In the genomic region with DNA sequence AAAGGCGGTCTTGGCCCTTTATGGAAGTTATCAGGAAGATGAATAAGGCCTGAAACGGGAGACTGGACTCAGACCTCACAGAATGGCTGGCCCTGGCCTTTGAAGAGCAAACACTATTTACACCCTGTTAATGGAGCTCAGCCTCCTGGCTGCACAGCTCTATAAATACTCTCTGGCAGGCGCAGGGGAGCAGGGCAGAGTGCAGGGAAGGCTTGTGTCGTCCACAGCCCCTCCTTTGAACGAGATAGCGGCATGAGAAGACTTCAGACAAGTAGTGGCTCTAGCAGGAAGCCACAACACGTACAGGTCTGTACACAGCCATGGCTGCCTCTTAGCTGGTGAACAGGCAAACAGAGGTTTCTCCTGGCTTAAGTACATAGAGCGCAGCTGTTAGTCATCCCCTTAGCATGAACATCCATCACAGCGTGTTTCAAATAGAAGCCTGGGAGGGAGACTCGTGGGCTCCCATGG, we compare ENCODE assay signal across 9 mouse cellular contexts.
A peak's percentile ranks its signal among the peaks of the same experiment; 100 is the strongest.
DNase-seq lines count a peak whose midpoint lies in the region; ATAC-seq and TF ChIP-seq lines count a peak whose summit lies in the region.
"Had no signal": no experiment of that assay in that cellular context is flagged by ENCODE, and none has a peak within 500 bp of the region (broad histone marks: within the 10 kb centered on the region; RNA-seq: fewer than 3 reads in every experiment).

No protein-coding gene starts in this region.

- H3K27ac ChIP-seq in heart, embryonic 12.5 days (ENCODE audit: poor library complexity, severe bottlenecking) = peak overlapping the region; percentile 49; the same call in 1 of the 2 replicates
- H3K27ac ChIP-seq in heart, adult 2 months = no peak overlapping the region
- peak overlapping the region; percentile 58 for H3K27ac ChIP-seq in heart, embryonic 13.5 days (replicated peaks)
- H3K27ac ChIP-seq in midbrain, embryonic 13.5 days = peak overlapping the region; percentile 19; the same call in 1 of the 2 replicates

- H3K36me3 ChIP-seq in heart, embryonic 12.5 days = no peaks in the 10 kb centered on the region
- no peaks in the 10 kb centered on the region for H3K36me3 ChIP-seq in heart, adult 2 months (ENCODE audit: control insufficient read depth, insufficient read depth, low read length)
- H3K36me3 ChIP-seq in heart, embryonic 13.5 days = no peaks in the 10 kb centered on the region
- H3K36me3 ChIP-seq in midbrain, embryonic 13.5 days = no peaks in the 10 kb centered on the region

- TF ChIP-seq CTCF in heart, adult 2 months (IDR thresholded peaks at IDR 0.05) = no peak

- H3K9ac ChIP-seq in heart, embryonic 12.5 days = no peak overlapping the region
- H3K9ac ChIP-seq in heart, adult 2 months (ENCODE audit: low read depth, low read length) = no peak overlapping the region
- peak overlapping the region; percentile 53; the same call in 1 of the 2 replicates for H3K9ac ChIP-seq in heart, embryonic 13.5 days
- no peak overlapping the region for H3K9ac ChIP-seq in midbrain, embryonic 13.5 days (replicated peaks)

- no peak for TF ChIP-seq POLR2A in heart, adult 2 months (IDR thresholded peaks at IDR 0.05; ENCODE audit: insufficient read depth, low read depth, low read length)

- no peaks in the 10 kb centered on the region for H3K79me2 ChIP-seq in heart, adult 2 months (replicated peaks; ENCODE audit: control insufficient read depth, insufficient read depth, low read length)

- H3K27me3 ChIP-seq in heart, embryonic 12.5 days (replicated peaks) = peaks cover 9% of the 10 kb centered on the region; the same call in 1 of the 2 replicates
- no peaks in the 10 kb centered on the region for H3K27me3 ChIP-seq in heart, adult 2 months (ENCODE audit: control insufficient read depth, insufficient read depth, low read length)
- no peaks in the 10 kb centered on the region for H3K27me3 ChIP-seq in heart, embryonic 13.5 days (replicated peaks)
- peaks cover 21% of the 10 kb centered on the region; the same call in 1 of the 2 replicates for H3K27me3 ChIP-seq in midbrain, embryonic 13.5 days

- peaks cover 19% of the 10 kb centered on the region for H3K4me1 ChIP-seq in heart, embryonic 12.5 days (replicated peaks)
- H3K4me1 ChIP-seq in heart, adult 2 months (ENCODE audit: control insufficient read depth, insufficient read depth, low read length) = 0 out of 2 replicates have a peak, but pooled peaks cover 1% of the 10 kb centered on the region
- peaks cover 16% of the 10 kb centered on the region for H3K4me1 ChIP-seq in heart, embryonic 13.5 days
- peaks cover 11% of the 10 kb centered on the region for H3K4me1 ChIP-seq in midbrain, embryonic 13.5 days (replicated peaks)

- no peaks in the 10 kb centered on the region for H3K9me3 ChIP-seq in heart, embryonic 12.5 days (replicated peaks)
- 0 out of 2 replicates have a peak, but pooled peaks cover 5% of the 10 kb centered on the region for H3K9me3 ChIP-seq in heart, embryonic 13.5 days
- H3K9me3 ChIP-seq in midbrain, embryonic 13.5 days = no peaks in the 10 kb centered on the region

- no peak for DNase-seq in heart, adult 2 months
- DNase-seq in adipocyte (ENCODE audit: low spot score) = peak; percentile 48
- DNase-seq in cerebellum, adult 11-12 months = no peak
- DNase-seq in cerebellum, postnatal 36 days = no peak
- DNase-seq: kidney, postnatal 25 days had no signal

- WGBS in heart, embryonic 12.5 days = 21% methylated on average over 10 of the region's 10 CpGs
- WGBS in heart, adult 2 months = 33% methylated on average over 10 of the region's 10 CpGs
- 22% methylated on average over 10 of the region's 10 CpGs for WGBS in heart, embryonic 13.5 days
- WGBS in midbrain, embryonic 13.5 days = 48% methylated on average over 10 of the region's 10 CpGs

- ATAC-seq in heart, embryonic 12.5 days (ENCODE audit: insufficient number of reproducible peaks, low FRiP score) = no peak
- no peak; the same call in 1 of the 2 replicates for ATAC-seq in heart, embryonic 13.5 days (ENCODE audit: extremely low read depth, insufficient number of reproducible peaks, low FRiP score, low TSS enrichment)
- ATAC-seq in midbrain, embryonic 13.5 days = 0 out of 2 replicates have a peak, but pooled peaks have one; percentile 30
- ATAC-seq in cerebellum, adult (ENCODE audit: insufficient number of reproducible peaks, low FRiP score, low TSS enrichment) = no peak

- no peak for TF ChIP-seq EP300 in heart, adult 2 months (IDR thresholded peaks at IDR 0.05; ENCODE audit: insufficient read depth, low read depth, low read length)

- intact Hi-C loops in heart, adult 2 months (cut with DNase I) = no loop called here

- peak overlapping the region; percentile 29 for H3K4me2 ChIP-seq in heart, embryonic 12.5 days
- peak overlapping the region; percentile 55 for H3K4me2 ChIP-seq in heart, embryonic 13.5 days
- no peak overlapping the region for H3K4me2 ChIP-seq in midbrain, embryonic 13.5 days (replicated peaks)

- no peak overlapping the region for H3K4me3 ChIP-seq in heart, embryonic 12.5 days
- H3K4me3 ChIP-seq in heart, adult 2 months = no peak overlapping the region
- peak overlapping the region; percentile 22; the same call in 1 of the 2 replicates for H3K4me3 ChIP-seq in heart, embryonic 13.5 days
- no peak overlapping the region for H3K4me3 ChIP-seq in midbrain, embryonic 13.5 days (replicated peaks)
